Mouse (Mus musculus) CH12.LX (cell line): Measurements from ENCODE around the gene Cfap58. TPM values are rescaled to one million over a fixed set of nuclear protein-coding genes. Genes with fewer than 3 reads are reported as not detected.
A peak's percentile ranks its signal among the peaks of the same experiment; 100 is the strongest.

ENCODE experiments used
- DNase-seq: peaks from one replicate; pipeline ENCODE4 v3.0.0-alpha.2; 2013; ENCODE audit errors: extremely low read depth
- H3K27ac ChIP-seq: 2 replicates; pipeline ENCODE4 v1.5.1; 2012; ENCODE audit warnings: low read depth, mild to moderate bottlenecking, control low read depth, moderate library complexity; ENCODE audit not compliant: insufficient read depth
- H3K27me3 ChIP-seq: replicated peaks from 2 replicates; pipeline ENCODE3; 2012; ENCODE audit warnings: inconsistent platforms
- H3K36me3 ChIP-seq, 2 experiments: replicated peaks in 1 of 2; 2 replicates each; pipeline versions ENCODE3 to v1.6.1; 2012; ENCODE audit warnings: inconsistent platforms in 1 of 2, low read length in 1 of 2, mild to moderate bottlenecking in 1 of 2, mixed read lengths in 1 of 2, moderate library complexity in 1 of 2; ENCODE audit not compliant: control insufficient read depth in 1 of 2, insufficient read depth in 1 of 2
- H3K4me1 ChIP-seq, 2 experiments: 2 replicates each; pipeline ENCODE4 v1.6.1; 2012; ENCODE audit warnings: inconsistent platforms in 1 of 2, moderate library complexity in 1 of 2; ENCODE audit not compliant: insufficient read depth in 2 of 2, control insufficient read depth in 1 of 2
- H3K4me2 ChIP-seq: 2 replicates; pipeline ENCODE4 v1.6.1; 2012; ENCODE audit warnings: low read depth, mild to moderate bottlenecking, control low read depth; ENCODE audit not compliant: poor library complexity, insufficient read depth, severe bottlenecking
- H3K4me3 ChIP-seq, 3 experiments: fragments of 150-350 bp in 1 of 3; sonication (generic) in 1 of 3; replicated peaks in 1 of 3; 2 replicates each; pipeline versions ENCODE3 to v1.5.1; 2011 to 2012; ENCODE audit warnings: low read depth in 2 of 3, low read length in 2 of 3, mild to moderate bottlenecking in 2 of 3, moderate library complexity in 2 of 3, control low read depth in 1 of 3, improper control_type of control experiment in 1 of 3, inconsistent platforms in 1 of 3, mixed read lengths in 1 of 3; ENCODE audit not compliant: poor library complexity in 1 of 3
- H3K79me2 ChIP-seq: replicated peaks from 2 replicates; pipeline ENCODE4 v1.6.1; 2012; ENCODE audit warnings: mild to moderate bottlenecking, moderate library complexity; ENCODE audit not compliant: control insufficient read depth, poor library complexity, insufficient read depth, severe bottlenecking; ENCODE audit errors: extremely low read depth
- H3K9ac ChIP-seq: 2 replicates; pipeline ENCODE4 v1.6.1; 2012; ENCODE audit warnings: low read depth, mild to moderate bottlenecking, control low read depth, moderate library complexity; ENCODE audit not compliant: insufficient read depth
- H3K9me3 ChIP-seq: replicated peaks from 2 replicates; pipeline ENCODE3; 2012; ENCODE audit warnings: low read length, inconsistent platforms, mixed read lengths
- BHLHE40 ChIP-seq: IDR thresholded peaks from 2 replicates; pipeline ENCODE4 v1.6.1; 2011; ENCODE audit warnings: mild to moderate bottlenecking, low read depth, low read length, improper control_type of control experiment
- CHD1 ChIP-seq: IDR thresholded peaks from 2 replicates; pipeline ENCODE4 v1.6.1; 2012; ENCODE audit warnings: low read depth, low read length, improper control_type of control experiment, inconsistent platforms
- CHD2 ChIP-seq: IDR thresholded peaks from 2 replicates; pipeline ENCODE4 v1.6.1; 2011; ENCODE audit warnings: low read length, improper control_type of control experiment
- CTCF ChIP-seq, 2 experiments: IDR thresholded peaks in 1 of 2; conservative IDR thresholded peaks in 1 of 2; 2 replicates each; pipeline ENCODE4 v1.5.1; 2011 to 2012; ENCODE audit warnings: low read depth in 2 of 2, low read length in 2 of 2, improper control_type of control experiment in 1 of 2, inconsistent platforms in 1 of 2, mild to moderate bottlenecking in 1 of 2, moderate library complexity in 1 of 2
- E2F4 ChIP-seq: IDR thresholded peaks from 2 replicates; pipeline ENCODE4 v1.6.1; 2011; ENCODE audit warnings: low read depth, low read length, improper control_type of control experiment; ENCODE audit not compliant: insufficient replicate concordance
- ELF1 ChIP-seq: IDR thresholded peaks from 2 replicates; pipeline ENCODE4 v1.6.1; 2014; ENCODE audit warnings: low read depth, mild to moderate bottlenecking, inconsistent platforms, low read length, improper control_type of control experiment
- EP300 ChIP-seq: IDR thresholded peaks from 2 replicates; pipeline ENCODE4 v1.6.1; 2011; ENCODE audit warnings: low read length, improper control_type of control experiment
- ETS1 ChIP-seq: conservative IDR thresholded peaks from 2 replicates; pipeline ENCODE4 v1.6.1; 2012; ENCODE audit warnings: low read depth, mild to moderate bottlenecking, inconsistent platforms, low read length, improper control_type of control experiment, moderate library complexity
- GABPA ChIP-seq: IDR thresholded peaks from 2 replicates; pipeline ENCODE4 v1.6.1; 2012; ENCODE audit warnings: low read depth, low read length, improper control_type of control experiment, inconsistent platforms; ENCODE audit not compliant: insufficient replicate concordance
- IRF4 ChIP-seq: IDR thresholded peaks from 2 replicates; pipeline ENCODE4 v1.6.1; 2014; ENCODE audit warnings: low read depth, mild to moderate bottlenecking, inconsistent platforms, low read length, improper control_type of control experiment
- JUN ChIP-seq: IDR thresholded peaks from 2 replicates; pipeline ENCODE4 v1.6.1; 2011; ENCODE audit warnings: low read depth, mild to moderate bottlenecking, low read length, improper control_type of control experiment, moderate library complexity; ENCODE audit not compliant: insufficient read depth
- JUND ChIP-seq: conservative IDR thresholded peaks from 2 replicates; pipeline ENCODE4 v1.6.1; 2011; ENCODE audit warnings: low read depth, low read length, improper control_type of control experiment
- MAFK ChIP-seq: IDR thresholded peaks from 2 replicates; pipeline ENCODE4 v1.6.1; 2011; ENCODE audit warnings: low read length, improper control_type of control experiment; ENCODE audit not compliant: insufficient replicate concordance
- MAX ChIP-seq: IDR thresholded peaks from 2 replicates; pipeline ENCODE4 v1.6.1; 2011; ENCODE audit warnings: low read length, improper control_type of control experiment
- MAZ ChIP-seq: IDR thresholded peaks from 2 replicates; pipeline ENCODE4 v1.6.1; 2012; ENCODE audit warnings: low read depth, mild to moderate bottlenecking, inconsistent platforms, low read length, improper control_type of control experiment, moderate library complexity
- MEF2A ChIP-seq: IDR thresholded peaks from 2 replicates; pipeline ENCODE4 v1.6.1; 2014; ENCODE audit warnings: low read depth, mild to moderate bottlenecking, inconsistent platforms, low read length, improper control_type of control experiment, borderline replicate concordance
- MYC ChIP-seq: IDR thresholded peaks from 2 replicates; pipeline ENCODE4 v1.6.1; 2011; ENCODE audit warnings: low read depth, mild to moderate bottlenecking, improper control_type of control experiment, low read length
- NELFE ChIP-seq: IDR thresholded peaks from 2 replicates; pipeline ENCODE4 v1.6.1; 2011; ENCODE audit warnings: low read depth, low read length, improper control_type of control experiment
- PAX5 ChIP-seq: IDR thresholded peaks from 2 replicates; pipeline ENCODE4 v1.6.1; 2012; ENCODE audit warnings: low read length, inconsistent platforms, mixed read lengths
- POLR2A ChIP-seq: IDR thresholded peaks from 2 replicates; pipeline ENCODE4 v1.6.1; 2011; ENCODE audit warnings: low read depth, mild to moderate bottlenecking, improper control_type of control experiment, low read length
- POLR2AphosphoS2 ChIP-seq: IDR thresholded peaks from 2 replicates; pipeline ENCODE4 v1.6.1; 2011; ENCODE audit warnings: low read depth, low read length, improper control_type of control experiment
- SIN3A ChIP-seq: IDR thresholded peaks from 2 replicates; pipeline ENCODE4 v1.6.1; 2012; ENCODE audit warnings: low read length, improper control_type of control experiment, inconsistent platforms
- SMC3 ChIP-seq: IDR thresholded peaks from 2 replicates; pipeline ENCODE4 v1.6.1; 2011; ENCODE audit warnings: low read depth, low read length, improper control_type of control experiment
- TBP ChIP-seq: conservative IDR thresholded peaks from 2 replicates; pipeline ENCODE4 v1.6.1; 2011; ENCODE audit warnings: low read depth, low read length, improper control_type of control experiment
- USF1 ChIP-seq: IDR thresholded peaks from 2 replicates; pipeline ENCODE4 v1.6.1; 2014; ENCODE audit warnings: low read depth, mild to moderate bottlenecking, inconsistent platforms, low read length, improper control_type of control experiment
- USF2 ChIP-seq: conservative IDR thresholded peaks from 2 replicates; pipeline ENCODE4 v1.6.1; 2011; ENCODE audit warnings: low read depth, low read length, improper control_type of control experiment
- ZKSCAN1 ChIP-seq: IDR thresholded peaks from 2 replicates; pipeline ENCODE4 v1.6.1; 2012; ENCODE audit warnings: low read depth, inconsistent platforms, low read length, improper control_type of control experiment, borderline replicate concordance
- ZNF384 ChIP-seq: IDR thresholded peaks from 2 replicates; pipeline ENCODE4 v1.6.1; 2012; ENCODE audit warnings: low read depth, low read length, improper control_type of control experiment, inconsistent platforms
- dilution Hi-C: fragments of 300-500 bp; cut with MboI; formaldehyde crosslinking; loops from 2 replicates; pipeline ENCODE4 v1.14.3; 2020; ENCODE audit warnings: low sequenced_read_pairs; ENCODE audit not compliant: extremely low pct_unique_long_range_greater_than_20kb, extremely low pct_ligation_motif_present
- in situ Hi-C: fragments of 300-500 bp; cut with MboI; formaldehyde crosslinking; loops from 3 replicates; pipeline ENCODE4 v1.14.3; 2019; ENCODE audit warnings: low sequenced_read_pairs, low pct_ligation_motif_present, low pct_unique_long_range_greater_than_20kb, mixed read lengths
- polyA plus RNA-seq: library from polyadenylated mRNA; unstranded; fragments of >175 nt; gene quantifications from 2 replicates; pipeline ENCODE4 v1.2.1, GENCODE M21; 2012; ENCODE audit warnings: low read depth; ENCODE audit not compliant: insufficient read length
- total RNA-seq, 2 experiments: library from RNA; depleted of rRNA; stranded (reverse); fragments of 300-350 nt in 1 of 2; fragments of >200 nt in 1 of 2; gene quantifications; 2 replicates each; pipeline ENCODE4 v1.2.3; 2012 to 2014

Cfap58 gene
- total and polyA plus RNA-seq, 3 experiments, result 0.13 to 0.27 TPM; not detected in 1

DNA sequence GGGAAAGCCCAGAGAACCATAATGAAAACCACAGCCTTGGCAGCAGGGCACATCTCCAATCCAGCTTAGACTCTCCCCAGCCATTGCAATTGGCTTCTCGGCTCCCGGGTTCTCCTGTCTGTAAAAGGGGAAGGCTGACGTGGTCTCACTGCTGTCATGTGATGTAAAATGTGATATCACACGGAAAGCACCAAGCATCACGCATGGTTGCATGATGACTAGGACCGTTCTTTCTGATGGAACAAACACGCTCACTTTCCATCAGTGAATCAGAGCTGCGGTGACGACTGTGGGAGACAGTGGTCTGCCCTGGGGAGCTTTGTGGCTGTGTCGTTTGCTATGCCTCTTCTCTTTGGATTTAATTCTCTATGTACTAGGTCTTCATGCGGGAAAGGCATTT lies 50.5 kb downstream of the Cfap58 start:
- peaks cover 2 to 16% of the 10 kb centered on the region in 2 experiments for H3K4me1 ChIP-seq
- no peaks in the 10 kb centered on the region for H3K79me2 ChIP-seq
- in situ Hi-C loops, result no loop called here
- H3K4me3 ChIP-seq, result peak overlapping the region in 2 of 3 experiments; percentile 12 to 27
- peaks cover 22% of the 10 kb centered on the region for H3K27me3 ChIP-seq
- dilution Hi-C loops, result no loop called here
- H3K36me3 ChIP-seq, result no peaks in the 10 kb centered on the region
- no peak overlapping the region for H3K27ac ChIP-seq
- no peaks in the 10 kb centered on the region for H3K9me3 ChIP-seq
- TF ChIP-seq SIN3A (0 out of 2 replicates have a peak, but pooled peaks have one; percentile 20), TBP (no peak), CTCF (conservative IDR thresholded peaks at IDR 0.05 in 1 of 2, IDR thresholded peaks at IDR 0.05 in 1 of 2; ENCODE audit: low read depth in 2 of 2, low read length in 2 of 2) (no peak), MEF2A (peak; percentile 54; the same call in 1 of the 2 replicates), NELFE (no peak), POLR2AphosphoS2 (no peak), E2F4 (no peak), MYC (no peak), MAX (0 out of 2 replicates have a peak, but pooled peaks have one; percentile 54), ZNF384 (no peak), BHLHE40 (peak; percentile 85), ETS1 (peak; percentile 93), CHD2 (0 out of 2 replicates have a peak, but pooled peaks have one; percentile 42), USF1 (peak; percentile 39), USF2 (no peak), PAX5 (no peak), JUND (0 out of 2 replicates have a peak, but pooled peaks have one; percentile 38), ELF1 (no peak), IRF4 (peak; percentile 66; the same call in 1 of the 2 replicates), SMC3 (no peak), ZKSCAN1 (no peak), MAZ (no peak), JUN (peak; percentile 81), POLR2A (no peak), MAFK (0 out of 2 replicates have a peak, but pooled peaks have one; percentile 48), CHD1 (no peak), EP300 (peak; percentile 85), GABPA (no peak)
- no peak overlapping the region for H3K9ac ChIP-seq
- peak; percentile 75 for DNase-seq
- H3K4me2 ChIP-seq, result peak overlapping the region; percentile 68
